Mouse (Mus musculus) lung, postnatal 0 days (tissue): Measurements from ENCODE around the gene Kansl1.

Source experiments
- CTCF ChIP-seq: IDR thresholded peaks from 2 replicates; pipeline ENCODE4 v1.5.1; 2016; ENCODE audit warnings: antibody characterized with exemption, mild to moderate bottlenecking
- EP300 ChIP-seq: IDR thresholded peaks from 2 replicates; pipeline ENCODE4 v1.6.1; 2016; ENCODE audit warnings: antibody characterized with exemption, mild to moderate bottlenecking, control low read depth

DNA sequence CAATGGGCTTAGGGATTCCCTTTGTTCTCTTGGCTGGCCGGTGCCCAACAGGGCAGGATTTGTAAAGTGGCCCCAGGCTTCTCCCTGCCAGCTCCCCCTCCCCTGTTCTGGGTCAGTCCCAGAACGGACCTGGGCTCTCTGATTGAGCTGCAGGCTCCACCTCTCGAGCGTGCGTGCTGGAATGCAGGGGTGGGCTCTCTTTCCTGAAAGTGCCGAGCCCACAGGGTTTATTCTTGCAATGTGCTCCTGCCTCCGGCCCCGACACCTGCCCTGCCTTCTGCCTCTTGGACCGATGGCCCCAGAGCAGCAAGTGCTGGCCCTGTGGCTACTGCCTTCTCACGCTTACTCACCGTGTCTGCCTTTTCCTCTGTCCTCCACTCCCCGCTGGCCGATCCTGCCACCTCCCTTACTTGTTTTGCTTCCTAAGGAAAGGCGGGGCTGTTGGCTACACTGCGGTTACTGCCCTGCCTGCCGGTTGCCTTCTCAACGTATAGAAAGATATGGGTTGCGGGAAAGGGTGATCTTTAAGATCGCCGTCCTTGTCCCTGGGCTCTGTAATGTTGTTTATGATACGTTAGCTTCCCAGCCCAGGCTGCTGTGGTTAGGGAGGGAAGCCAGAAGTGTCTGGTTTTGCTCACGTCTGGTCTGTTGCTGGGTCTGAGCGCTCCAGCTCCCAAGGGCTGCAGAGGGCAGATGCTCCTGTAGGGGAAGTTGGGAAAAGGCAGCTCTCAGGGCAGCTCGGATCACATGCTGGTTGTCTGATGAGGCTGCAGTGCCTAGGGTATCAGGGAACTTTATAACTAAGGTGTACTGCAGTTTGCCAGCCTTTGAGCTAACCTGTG is 149.5 kb downstream of the Kansl1 start:
- TF ChIP-seq CTCF (peak; percentile 28), EP300 (no peak)
